Mouse (Mus musculus) heart, adult 2 months (tissue): ENCODE results near the gene Casp2.

ENCODE experiments used
- CTCF ChIP-seq: fragments of 200-600 bp; IDR thresholded peaks from 2 replicates; pipeline ENCODE4 v1.8.1; 2022; ENCODE audit warnings: antibody characterized with exemption, mild to moderate bottlenecking, moderate library complexity
- EP300 ChIP-seq: fragments of 200-500 bp; IDR thresholded peaks from 2 replicates; pipeline ENCODE4 v1.6.1; 2011; ENCODE audit warnings: low read depth, low read length, control low read depth; ENCODE audit not compliant: insufficient read depth
- POLR2A ChIP-seq: fragments of 200-500 bp; IDR thresholded peaks from 2 replicates; pipeline ENCODE4 v1.6.1; 2011; ENCODE audit warnings: mild to moderate bottlenecking, low read depth, low read length, control low read depth; ENCODE audit not compliant: insufficient read depth

- peak; percentile 82 for TF ChIP-seq POLR2A
- no peak for TF ChIP-seq CTCF
- TF ChIP-seq EP300: no peak
Measured at GRCm38 (mm10) chr6:42245711-42246353, 19.0 kb upstream of the Casp2 start, which contains the start of gene Gstk1.
